Mouse (Mus musculus) CH12F3 (cell line): ENCODE measurements around the gene P4htm.

ENCODE experiments used
- in situ Hi-C: fragments of 300-500 bp; cut with MboI; formaldehyde crosslinking; loops from 2 replicates; pipeline ENCODE4 v1.14.3; 2020; ENCODE audit warnings: low sequenced_read_pairs

P4htm gene

DNA sequence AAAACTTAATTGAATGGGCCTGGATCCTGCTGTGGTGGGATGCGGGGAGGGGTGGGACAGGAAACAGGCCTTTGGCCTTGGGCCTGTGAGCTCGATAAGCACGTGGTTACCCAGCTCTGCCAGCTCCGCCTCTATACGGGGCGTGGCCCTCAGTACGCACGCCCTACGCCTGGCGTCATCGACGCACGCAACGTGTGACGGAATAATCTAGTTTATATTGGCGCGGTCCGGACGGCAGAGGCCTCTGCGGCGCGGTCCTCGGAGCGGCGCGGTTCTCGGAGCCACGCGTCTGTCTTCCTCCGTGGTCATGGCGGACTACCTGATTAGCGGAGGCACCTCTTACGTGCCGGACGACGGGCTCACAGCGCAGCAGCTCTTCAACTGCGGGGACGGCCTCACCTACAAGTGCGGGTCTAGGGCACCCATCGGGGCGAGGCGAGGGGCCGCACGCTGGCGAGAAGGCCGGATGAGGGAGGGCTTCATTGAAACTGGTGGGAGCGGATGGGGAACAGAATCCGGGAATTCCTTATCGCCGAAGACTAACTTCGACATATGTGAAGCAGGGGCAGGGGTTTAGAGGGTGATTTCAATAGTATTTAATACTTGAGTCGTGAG lies 37.1 kb downstream of the P4htm start, which contains the start of gene Impdh2:
Impdh2 (plus strand) TSS at position 60 of the 615 bp plus-strand sequence.
- in situ Hi-C loops = no loop called here

DNA sequence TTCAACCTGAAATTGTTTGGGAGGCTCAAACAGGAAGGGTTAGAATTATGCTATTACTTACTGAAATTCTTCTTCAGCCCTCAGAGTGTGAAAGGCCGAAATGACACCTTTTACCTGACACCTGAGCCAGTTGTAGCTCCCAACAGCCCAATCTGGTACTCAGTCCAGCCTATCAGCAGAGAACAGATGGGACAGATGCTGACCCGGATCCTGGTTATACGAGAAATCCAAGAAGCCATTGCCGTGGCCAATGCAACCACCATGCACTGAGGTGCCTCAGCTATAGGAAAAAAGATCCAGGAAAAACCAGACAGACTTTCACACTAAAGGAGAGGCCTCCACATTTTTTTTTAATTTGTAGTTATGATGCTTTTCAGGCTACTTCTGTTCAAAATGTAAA lies 38.3 kb downstream of the P4htm start:
- in situ Hi-C loops = no loop called here

DNA sequence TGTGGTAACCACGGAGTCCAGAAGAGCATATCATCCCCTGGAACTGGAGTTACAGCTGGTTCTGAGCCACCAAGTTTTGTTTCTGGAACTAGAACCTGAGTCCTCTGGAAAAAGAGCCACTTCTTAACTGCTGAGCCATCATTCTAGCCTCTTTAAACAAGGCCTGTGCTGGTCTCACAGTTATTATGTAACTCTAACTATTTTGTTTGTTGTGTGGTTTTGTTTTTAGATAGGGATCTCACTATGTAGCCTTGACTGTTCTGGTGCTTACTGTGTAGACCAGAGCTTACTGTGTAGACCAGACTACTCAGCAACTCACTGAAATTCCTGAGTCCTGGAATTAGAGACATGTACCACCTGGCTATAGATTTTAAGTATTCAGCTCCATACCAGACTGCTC lies 50.6 kb downstream of the P4htm start:
- in situ Hi-C loops = no loop called here

DNA sequence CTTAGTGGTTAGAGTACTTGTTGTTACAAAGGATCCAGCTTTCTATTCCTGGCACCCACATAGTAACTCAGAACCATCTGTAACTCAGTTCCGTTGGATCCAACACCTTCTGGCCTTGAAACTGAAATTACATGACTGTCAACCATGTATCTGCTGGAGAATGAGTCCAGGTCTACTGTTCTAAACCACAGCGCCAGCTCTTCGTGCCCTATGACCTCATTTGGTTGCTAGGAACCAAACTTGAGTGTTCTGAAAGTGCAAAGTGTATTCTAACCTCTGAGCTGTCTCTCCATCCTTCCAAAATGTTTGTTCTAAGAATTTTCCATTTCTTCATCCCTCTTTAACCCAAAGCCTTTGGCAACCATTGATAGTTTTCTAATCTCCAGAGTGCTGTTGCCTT lies 51.5 kb downstream of the P4htm start:
- in situ Hi-C loops = no loop called here

DNA sequence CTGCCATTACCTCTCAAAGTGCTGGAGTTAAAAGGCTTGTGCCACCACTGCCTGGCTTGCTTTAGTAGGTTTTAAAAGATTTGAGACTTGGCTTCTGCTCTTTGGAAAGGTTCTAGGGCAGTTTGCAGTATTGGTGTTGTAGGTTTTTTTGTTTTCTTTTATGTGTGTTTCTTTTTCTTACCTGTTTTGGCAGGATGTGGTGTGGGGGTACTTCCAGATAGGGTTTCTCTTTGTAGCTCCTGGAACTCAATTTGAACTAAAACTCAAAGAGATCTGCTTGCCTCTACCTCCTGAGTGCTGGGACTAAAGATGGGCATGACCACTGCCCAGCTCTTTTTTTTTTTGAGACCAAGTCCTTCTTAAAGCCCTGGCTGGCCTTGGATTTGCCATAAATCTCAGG lies 56.6 kb downstream of the P4htm start:
- in situ Hi-C loops = no loop called here

DNA sequence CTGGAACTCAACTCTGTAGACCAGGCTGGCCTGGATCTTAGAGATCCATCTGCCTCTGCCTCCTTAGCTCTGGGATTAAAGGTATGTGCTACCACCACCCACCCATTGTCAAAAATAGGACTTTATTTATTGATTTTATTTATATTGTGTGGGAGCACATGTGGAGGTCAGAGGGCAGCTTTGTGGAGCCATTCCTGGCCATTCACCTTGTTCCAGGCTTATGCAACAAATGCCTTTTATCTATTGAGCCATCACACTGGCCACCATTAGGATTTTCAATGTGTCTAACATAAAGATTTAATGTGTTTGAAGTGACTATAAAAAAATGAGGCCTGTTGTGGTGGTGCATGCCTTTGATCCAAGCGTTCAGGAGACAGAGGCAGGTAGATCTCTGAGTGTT lies 66.0 kb downstream of the P4htm start:
- in situ Hi-C loops = no loop called here

DNA sequence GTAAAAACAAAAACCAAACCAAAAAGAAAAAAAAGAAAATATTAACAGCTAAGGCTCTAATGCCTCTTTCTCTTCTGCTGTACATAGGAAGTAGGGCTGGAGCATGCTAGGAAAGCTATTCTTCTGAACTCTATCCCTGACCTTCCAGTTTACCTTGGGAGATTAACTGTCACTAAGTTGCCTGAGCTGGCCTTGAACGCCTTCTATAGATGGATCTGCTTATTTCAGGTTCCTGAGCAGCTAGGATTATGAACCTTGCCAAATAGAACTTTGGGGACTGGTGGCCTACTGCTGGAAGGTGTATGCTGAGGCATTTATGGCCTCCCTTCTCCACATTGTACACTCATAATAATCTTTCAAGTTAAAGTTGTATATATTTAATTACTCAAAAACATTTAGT lies 66.5 kb downstream of the P4htm start:
- in situ Hi-C loops = no loop called here
